Mouse (Mus musculus) G1E (cell line): ENCODE data around the gene Cwc22. TPM values are rescaled to one million over a fixed set of nuclear protein-coding genes. Genes with fewer than 3 reads are reported as not detected.
A peak's percentile ranks its signal among the peaks of the same experiment; 100 is the strongest.

ENCODE experiments used
- ATAC-seq: 2 replicates; pipeline ENCODE4 v1.8.0; 2016; ENCODE audit warnings: mild to moderate bottlenecking; ENCODE audit not compliant: insufficient number of reproducible peaks, poor library complexity, low FRiP score, severe bottlenecking; ENCODE audit errors: extremely low read depth
- DNase-seq: peaks from one replicate; pipeline ENCODE4 v3.0.0; 2012; ENCODE audit warnings: low spot score
- H3K27me3 ChIP-seq: 2 replicates; pipeline ENCODE4 v1.6.1; 2012; ENCODE audit warnings: mild to moderate bottlenecking, low read length, inconsistent platforms; ENCODE audit not compliant: insufficient read depth
- H3K36me3 ChIP-seq: replicated peaks from 2 replicates; pipeline ENCODE3; 2012; ENCODE audit warnings: mild to moderate bottlenecking, inconsistent platforms
- H3K4me1 ChIP-seq: 2 replicates; pipeline ENCODE4 v1.6.1; 2012; ENCODE audit warnings: low read depth, low read length, inconsistent platforms, mixed read lengths; ENCODE audit not compliant: insufficient read depth
- H3K4me3 ChIP-seq: 2 replicates; pipeline ENCODE4 v1.5.1; 2012; ENCODE audit warnings: low read depth, mild to moderate bottlenecking, inconsistent platforms, low read length, moderate library complexity, mixed read lengths
- H3K9me3 ChIP-seq: replicated peaks from 2 replicates; pipeline ENCODE4 v1.6.1; 2012; ENCODE audit warnings: inconsistent platforms
- CTCF ChIP-seq: IDR thresholded peaks from 2 replicates; pipeline ENCODE4 v1.5.1; 2012; ENCODE audit warnings: low read depth, low read length, inconsistent platforms, mixed read lengths
- GATA1 ChIP-seq: IDR thresholded peaks from 2 replicates; pipeline ENCODE4 v1.6.1; 2012; ENCODE audit warnings: borderline replicate concordance, low read length, inconsistent platforms, mixed read lengths
- GATA2 ChIP-seq: IDR thresholded peaks from 2 replicates; pipeline ENCODE4 v1.6.1; 2012; ENCODE audit warnings: low read depth, low read length, inconsistent platforms, borderline replicate concordance
- POLR2AphosphoS5 ChIP-seq: IDR thresholded peaks from 2 replicates; pipeline ENCODE4 v1.6.1; 2012; ENCODE audit warnings: low read depth, low read length, inconsistent platforms; ENCODE audit not compliant: insufficient replicate concordance
- TAL1 ChIP-seq: conservative IDR thresholded peaks from 2 replicates; pipeline ENCODE4 v1.6.1; 2012; ENCODE audit warnings: low read depth, low read length, inconsistent platforms, mixed read lengths
- polyA plus RNA-seq: library from polyadenylated mRNA; stranded (reverse); fragments of >175 nt; gene quantifications from 2 replicates; pipeline ENCODE4 v1.2.3, GENCODE M21; 2012
- total RNA-seq, 2 experiments: library from RNA; stranded (forward) in 1 of 2; stranded (reverse) in 1 of 2; fragments of 200-1000 nt in 1 of 2; fragments of >200 nt in 1 of 2; fragmentation: Nextera tagmentation in 1 of 2; gene quantifications; 2 replicates each; pipeline ENCODE4 v1.2.3; 2014 to 2017

Gene Cwc22
- total and polyA plus RNA-seq, 3 experiments = 22.5 to 106 (median 84.4) TPM

DNA sequence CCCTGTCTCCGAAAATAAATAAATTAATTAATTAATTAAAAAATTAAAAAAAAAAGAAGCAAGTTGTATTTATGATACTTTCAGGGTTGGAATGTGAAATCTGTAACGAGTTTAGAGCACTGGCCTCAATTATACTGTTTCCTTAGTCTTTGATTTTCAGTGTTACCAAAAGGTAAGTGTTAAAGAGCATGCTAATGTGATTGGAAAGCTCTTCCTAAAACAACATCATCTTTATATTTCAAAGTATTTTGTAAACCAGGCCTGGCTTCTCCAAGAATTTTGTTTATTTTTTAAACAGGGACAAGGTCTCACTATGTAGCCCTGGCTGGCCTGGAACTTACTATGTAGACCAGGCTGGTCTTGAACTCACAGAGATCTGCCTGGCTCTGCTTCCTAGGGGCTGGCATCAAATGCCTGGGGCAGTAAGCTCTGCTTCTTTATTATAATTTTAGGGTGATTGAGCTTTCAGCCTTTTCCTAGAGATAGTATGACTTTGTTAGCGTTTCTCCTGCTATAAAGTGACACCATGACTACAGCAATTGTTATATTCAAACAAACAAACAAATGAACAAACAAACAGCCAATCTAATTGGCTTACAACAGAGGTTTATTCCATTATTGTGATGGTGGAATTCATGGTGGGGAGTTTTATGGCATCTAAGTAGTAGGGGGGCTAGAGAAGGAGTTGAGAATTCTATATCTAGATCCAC lies 1.1 kb upstream of the Cwc22 start:
- DNase-seq = no peak
- Histone ChIP-seq H3K36me3 (peaks cover 12% of the 10 kb centered on the region), H3K4me1 (peaks cover 12% of the 10 kb centered on the region), H3K9me3 (no peaks in the 10 kb centered on the region), H3K27me3 (no peaks in the 10 kb centered on the region), H3K4me3 (no peak overlapping the region)
- TF ChIP-seq TAL1 = no peak
- no peak for TF ChIP-seq GATA1
- no peak for TF ChIP-seq POLR2AphosphoS5
- TF ChIP-seq CTCF = no peak
- no peak for TF ChIP-seq GATA2
- ATAC-seq = no peak

DNA sequence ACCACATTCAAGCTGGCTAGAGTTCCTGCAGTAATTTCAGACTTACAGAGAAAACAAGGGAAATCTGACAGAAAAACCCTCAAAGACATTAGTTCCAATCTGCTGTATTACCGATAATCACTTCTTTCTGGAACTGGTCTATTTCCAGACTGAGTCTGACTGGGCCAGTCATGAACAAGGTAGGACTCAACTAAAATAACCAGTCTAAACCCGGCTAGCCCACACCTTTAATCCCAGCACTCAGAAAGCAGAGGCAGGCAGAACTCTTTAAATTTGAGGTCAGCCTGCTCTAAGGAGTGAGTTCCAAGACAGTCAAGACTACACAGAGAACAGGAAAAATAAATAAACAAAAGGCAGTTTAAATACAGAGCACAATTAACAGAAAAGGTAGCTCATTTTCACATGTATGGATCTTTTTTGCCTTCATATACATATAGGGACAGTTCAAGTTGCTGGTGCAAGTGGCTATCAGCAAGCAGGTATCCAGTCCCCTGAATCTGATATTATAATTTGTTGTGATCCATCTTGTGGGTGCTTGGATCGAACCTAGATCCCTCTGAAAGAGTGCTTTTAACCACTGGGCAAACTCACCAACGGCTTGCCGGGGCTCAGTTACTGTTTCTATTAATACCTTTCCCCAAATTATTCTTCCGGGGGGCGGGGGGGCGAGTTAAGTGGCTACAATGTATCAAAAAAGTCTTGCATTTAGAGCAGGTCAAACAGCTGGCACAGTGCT lies 1.1 kb downstream of the Cwc22 start:
- TF ChIP-seq GATA2 (no peak), TAL1 (no peak), GATA1 (no peak), CTCF (no peak), POLR2AphosphoS5 (no peak)
- Histone ChIP-seq H3K4me1 (peaks cover 16% of the 10 kb centered on the region), H3K36me3 (peaks cover 27% of the 10 kb centered on the region), H3K4me3 (peak overlapping the region; percentile 90), H3K9me3 (no peaks in the 10 kb centered on the region), H3K27me3 (no peaks in the 10 kb centered on the region)
- DNase-seq (no peak), ATAC-seq (no peak)

DNA sequence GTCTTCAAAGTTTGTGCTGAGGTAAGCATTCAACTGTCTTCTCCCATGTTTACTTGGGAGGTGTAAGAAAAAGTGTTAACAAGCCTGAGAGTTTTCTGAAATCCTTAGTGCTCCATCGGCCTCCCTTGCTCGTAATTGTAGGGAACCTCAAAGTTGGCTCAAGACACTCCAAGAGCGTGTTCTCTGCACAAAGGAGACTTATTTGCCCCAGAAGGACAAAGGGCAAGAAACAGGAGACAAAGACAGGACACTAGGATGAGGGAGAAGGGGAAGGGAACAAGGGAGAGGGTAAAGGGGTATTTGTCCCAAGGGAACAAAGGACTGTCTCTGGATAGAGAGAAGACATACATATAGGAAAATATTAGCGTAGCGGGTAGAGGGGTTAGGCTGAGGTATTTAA lies 1.9 kb downstream of the Cwc22 start:
- Histone ChIP-seq H3K4me3 (no peak overlapping the region), H3K27me3 (no peaks in the 10 kb centered on the region), H3K4me1 (peaks cover 16% of the 10 kb centered on the region), H3K9me3 (no peaks in the 10 kb centered on the region), H3K36me3 (peaks cover 33% of the 10 kb centered on the region)
- ATAC-seq (no peak), DNase-seq (no peak)
- TF ChIP-seq TAL1 (no peak), GATA2 (no peak), GATA1 (no peak), CTCF (no peak), POLR2AphosphoS5 (no peak)

DNA sequence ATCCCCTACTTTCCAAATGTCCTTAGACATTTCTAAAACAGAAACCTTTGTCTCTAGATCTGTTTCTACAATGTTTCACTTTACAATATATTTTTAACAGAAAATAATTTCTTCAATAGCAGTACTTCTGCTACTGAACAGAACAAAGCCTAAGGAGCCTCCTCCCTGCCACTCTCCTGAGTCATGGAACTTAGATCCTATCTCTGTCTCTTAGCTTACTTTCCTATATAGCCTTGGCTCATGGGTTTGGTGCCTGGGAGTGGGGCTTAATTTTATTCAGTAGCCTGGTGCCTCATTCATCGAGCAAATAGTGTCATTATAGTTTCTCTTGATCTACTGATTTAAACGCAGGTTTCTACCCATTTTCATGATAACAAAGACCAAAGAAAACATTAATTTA lies 4.2 kb downstream of the Cwc22 start:
- H3K4me3 ChIP-seq = no peak overlapping the region
- no peaks in the 10 kb centered on the region for H3K9me3 ChIP-seq
- H3K27me3 ChIP-seq = no peaks in the 10 kb centered on the region
- H3K36me3 ChIP-seq = peaks cover 53% of the 10 kb centered on the region
- no peak for DNase-seq
- TF ChIP-seq GATA2 (no peak), POLR2AphosphoS5 (no peak), GATA1 (no peak), CTCF (no peak), TAL1 (no peak)
- H3K4me1 ChIP-seq = peaks cover 16% of the 10 kb centered on the region
- ATAC-seq = 0 out of 2 replicates have a peak, but pooled peaks have one; percentile 29

DNA sequence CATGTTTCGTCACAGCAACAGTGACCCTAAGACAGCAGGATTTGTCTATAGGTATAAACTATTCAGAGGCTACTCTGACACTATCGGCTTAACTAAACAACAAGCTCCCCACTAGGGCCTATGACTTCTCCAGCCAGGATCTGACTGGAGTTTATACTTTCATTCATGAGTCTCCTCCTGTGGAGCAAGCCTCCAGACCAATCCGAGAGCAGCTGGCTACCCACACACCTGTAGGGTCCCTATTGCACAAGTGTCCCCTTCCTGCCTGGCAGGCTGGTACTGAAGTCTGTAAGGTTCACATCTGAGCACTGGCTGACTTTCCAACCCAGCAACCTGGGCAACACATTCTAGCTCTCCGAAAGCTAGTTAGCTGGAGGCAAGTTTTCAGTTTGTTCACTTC lies 7.9 kb downstream of the Cwc22 start:
- DNase-seq (no peak), ATAC-seq (no peak)
- H3K36me3 ChIP-seq = peaks cover 78% of the 10 kb centered on the region
- no peaks in the 10 kb centered on the region for H3K9me3 ChIP-seq
- no peaks in the 10 kb centered on the region for H3K27me3 ChIP-seq
- H3K4me1 ChIP-seq = peaks cover 4% of the 10 kb centered on the region
- H3K4me3 ChIP-seq = no peak overlapping the region
- no peak for TF ChIP-seq TAL1
- TF ChIP-seq CTCF = no peak
- no peak for TF ChIP-seq POLR2AphosphoS5
- TF ChIP-seq GATA2 = no peak
- TF ChIP-seq GATA1 = no peak

DNA sequence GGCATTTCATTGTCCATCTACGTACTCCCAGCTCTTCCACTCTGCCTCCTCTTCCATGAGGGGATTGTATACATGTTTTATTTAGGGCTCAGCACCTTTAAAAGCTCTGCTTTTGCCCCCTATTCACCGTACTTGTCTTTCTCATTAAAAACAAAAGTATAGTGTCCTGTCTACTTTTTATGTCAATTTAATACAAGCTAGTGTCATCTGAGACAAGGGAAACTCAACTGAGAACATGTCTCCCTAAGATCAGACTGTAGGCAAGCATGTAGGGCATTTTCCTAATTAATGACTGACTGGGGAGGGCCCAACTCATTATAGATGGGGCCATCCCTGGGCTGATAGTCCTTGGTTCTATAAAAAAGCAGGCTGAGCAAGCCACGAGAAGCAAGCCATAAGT lies 8.4 kb downstream of the Cwc22 start:
- DNase-seq = no peak
- peaks cover 83% of the 10 kb centered on the region for H3K36me3 ChIP-seq
- ATAC-seq = no peak
- H3K4me3 ChIP-seq = no peak overlapping the region
- H3K9me3 ChIP-seq = no peaks in the 10 kb centered on the region
- TF ChIP-seq POLR2AphosphoS5 (no peak), GATA1 (no peak), TAL1 (no peak)
- no peaks in the 10 kb centered on the region for H3K27me3 ChIP-seq
- peaks cover 4% of the 10 kb centered on the region for H3K4me1 ChIP-seq

DNA sequence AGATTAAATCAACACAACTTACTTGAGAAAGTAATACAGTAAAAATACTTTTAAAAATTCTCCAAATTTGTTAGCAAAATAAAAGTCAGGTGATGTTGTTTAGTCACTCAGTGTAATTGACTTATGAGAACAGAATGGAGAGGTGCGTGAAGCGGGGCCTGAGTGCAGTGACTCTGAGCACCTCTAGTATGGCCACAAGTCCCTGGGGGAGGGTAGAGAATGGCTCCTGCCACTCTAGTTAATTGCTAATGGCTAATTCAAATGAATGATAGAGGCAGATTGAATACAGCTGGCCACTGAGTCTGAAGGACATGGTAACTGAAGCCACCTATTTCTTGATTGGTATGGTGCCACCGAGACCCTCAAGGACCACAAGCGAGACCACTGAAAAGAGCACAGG lies 12.0 kb downstream of the Cwc22 start:
- no peaks in the 10 kb centered on the region for H3K27me3 ChIP-seq
- no peaks in the 10 kb centered on the region; the same call in 1 of the 2 replicates for H3K4me1 ChIP-seq
- TF ChIP-seq CTCF = no peak
- no peak for TF ChIP-seq POLR2AphosphoS5
- TF ChIP-seq GATA1 = no peak
- no peak for TF ChIP-seq GATA2
- TF ChIP-seq TAL1 = no peak
- no peaks in the 10 kb centered on the region for H3K9me3 ChIP-seq
- no peak overlapping the region for H3K4me3 ChIP-seq
- DNase-seq (no peak), ATAC-seq (no peak)
- peaks cover 92% of the 10 kb centered on the region for H3K36me3 ChIP-seq
